Comparison of ENCODE assay signal across 11 mouse cellular contexts in the genomic region with DNA sequence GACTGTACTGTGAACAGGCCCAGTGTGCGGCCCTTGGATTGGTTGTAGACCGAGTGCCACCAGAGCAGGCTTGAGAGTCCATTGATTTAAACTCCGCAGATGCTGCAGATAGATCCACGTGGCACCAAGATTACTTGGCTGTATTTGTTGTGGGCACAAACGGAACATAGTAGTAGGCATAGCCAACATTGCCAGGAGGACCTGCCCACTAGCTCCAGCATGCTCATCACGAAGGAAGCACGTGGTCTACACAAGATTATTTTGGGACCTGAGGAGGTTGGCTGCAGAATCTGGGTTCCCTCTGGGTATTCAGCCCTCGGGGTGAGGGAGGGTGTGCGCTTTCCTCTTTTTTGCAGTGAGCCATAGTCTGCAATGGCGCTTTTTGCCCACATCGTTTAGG. TPM values are rescaled to one million over a fixed set of nuclear protein-coding genes. Genes with fewer than 3 reads are reported as not detected.
DNase-seq lines count a peak whose midpoint lies in the region.
"Had no signal": no experiment of that assay in that cellular context is flagged by ENCODE, and none has a peak within 500 bp of the region (broad histone marks: within the 10 kb centered on the region; RNA-seq: fewer than 3 reads in every experiment).

No protein-coding gene starts in this region.

- DNase-seq in layer of hippocampus, adult 11-12 months (ENCODE audit: low spot score): peak; percentile 76
- no peak for DNase-seq in layer of hippocampus, adult 9-10 months (ENCODE audit: low spot score)
- DNase-seq in frontal cortex, postnatal 10 days (ENCODE audit: low spot score in 2 of 2): peak; percentile 30 to 63
- peak; percentile 66 to 76 for DNase-seq in left cerebral cortex, adult 18-20 months (ENCODE audit: low spot score in 2 of 2)
- DNase-seq in right cerebral cortex, postnatal 36 days (ENCODE audit: low spot score in 2 of 2): peak; percentile 68 to 86
- DNase-seq in spleen, postnatal 4 days (ENCODE audit: low spot score in 2 of 2): no peak
- DNase-seq in cerebellum, adult 11-12 months: no peak
- DNase-seq: cerebellum, postnatal 36 days; kidney, adult 9 months; lung, postnatal 10 days; thymus, adult 2 months had no signal

RNA-seq across cellular contexts. Expression of a gene that starts 12.0 kb away (rescaled TPM):
- total RNA-seq in left cerebral cortex, adult 18-20 months (2021): 10 to 100 TPM; 74.7 to 90.4 TPM

RNA-seq across cellular contexts. Expression of a gene that starts 29.6 kb away (rescaled TPM):
- total RNA-seq in left cerebral cortex, adult 18-20 months (2021): 10 to 100 TPM; 65.7 to 67.0 TPM

RNA-seq across cellular contexts. Expression of a gene that starts 34.9 kb away (rescaled TPM):
- total RNA-seq in left cerebral cortex, adult 18-20 months (2021): 1 to 10 TPM; 1.3 to 2.0 TPM

RNA-seq across cellular contexts. Expression of a gene that starts 43.1 kb away (rescaled TPM):
- total RNA-seq in left cerebral cortex, adult 18-20 months (2021): 1 to 10 TPM in 1 of 2 experiments, under 1 TPM in 1; 0.63 to 1.1 TPM

Comparison
In these comparisons a context has a peak if more than half of its experiments do, and no peak if none do; other contexts are left out.
1. DNase-seq: peak in layer of hippocampus, adult 11-12 months (single experiment), frontal cortex, postnatal 10 days (2 of 2), left cerebral cortex, adult 18-20 months (2 of 2) and right cerebral cortex, postnatal 36 days (2 of 2); none in layer of hippocampus, adult 9-10 months (single experiment), spleen, postnatal 4 days (0 of 2) and cerebellum, adult 11-12 months (single experiment).